Comparison of ENCODE assay signal across 8 mouse cellular contexts in genomic region chr7:25424429-25424828, GRCm38 (mm10). TPM values are rescaled to one million over a fixed set of nuclear protein-coding genes. Genes with fewer than 3 reads are reported as not detected.
DNase-seq lines count a peak whose midpoint lies in the region; ATAC-seq and TF ChIP-seq lines count a peak whose summit lies in the region.
"Had no signal": no experiment of that assay in that cellular context is flagged by ENCODE, and none has a peak within 500 bp of the region (broad histone marks: within the 10 kb centered on the region; RNA-seq: fewer than 3 reads in every experiment).

No protein-coding gene starts in this region.

- DNase-seq in Patski (ENCODE audit: low read depth, low spot score), result no peak
- DNase-seq in cerebellum, adult 11-12 months, result peak; percentile 49
- peak; percentile 95 for DNase-seq in intestine, embryonic 14.5 days (ENCODE audit: low spot score)
- DNase-seq in left cerebral cortex, adult 9 months (ENCODE audit: low spot score in 2 of 2), result peak; percentile 30 to 89
- peak; percentile 99 for DNase-seq in midbrain, embryonic 11.5 days (ENCODE audit: low spot score, missing footprints)
- peak; percentile 63 for DNase-seq in spleen, adult 12 weeks (ENCODE audit: low spot score)

- no peaks in the 10 kb centered on the region for H3K9me3 ChIP-seq in forebrain, embryonic 16.5 days (ENCODE audit: control insufficient read depth, low read length)
- no peaks in the 10 kb centered on the region for H3K9me3 ChIP-seq in intestine, embryonic 14.5 days (ENCODE audit: control insufficient read depth, low read length)
- H3K9me3 ChIP-seq in midbrain, embryonic 11.5 days (ENCODE audit: control insufficient read depth, low read length), result no peaks in the 10 kb centered on the region

- no peaks in the 10 kb centered on the region for H3K4me1 ChIP-seq in forebrain, embryonic 16.5 days (replicated peaks; ENCODE audit: control insufficient read depth, insufficient read depth, low read length)
- no peaks in the 10 kb centered on the region for H3K4me1 ChIP-seq in intestine, embryonic 14.5 days (replicated peaks; ENCODE audit: control insufficient read depth, insufficient read depth, low read length)
- no peaks in the 10 kb centered on the region for H3K4me1 ChIP-seq in midbrain, embryonic 11.5 days (ENCODE audit: control insufficient read depth, insufficient read depth, low read length)

- no peak overlapping the region for H3K27ac ChIP-seq in forebrain, embryonic 16.5 days (ENCODE audit: low read length)
- H3K27ac ChIP-seq in intestine, embryonic 14.5 days (ENCODE audit: low read depth), result no peak overlapping the region
- H3K27ac ChIP-seq in midbrain, embryonic 11.5 days (ENCODE audit: low read depth, low read length), result no peak overlapping the region

- no peak for ATAC-seq in Patski
- ATAC-seq in forebrain, embryonic 16.5 days, result peak; percentile 49
- ATAC-seq in intestine, embryonic 14.5 days (replicated peaks; ENCODE audit: low FRiP score, low TSS enrichment, low read depth), result peak; percentile 58; the same call in 1 of the 2 replicates
- ATAC-seq in midbrain, embryonic 11.5 days (ENCODE audit: low FRiP score), result peak; percentile 52

- no peaks in the 10 kb centered on the region for H3K27me3 ChIP-seq in Patski
- H3K27me3 ChIP-seq in forebrain, embryonic 16.5 days (replicated peaks; ENCODE audit: control insufficient read depth, insufficient read depth, low read length), result no peaks in the 10 kb centered on the region
- H3K27me3 ChIP-seq in intestine, embryonic 14.5 days (replicated peaks; ENCODE audit: control insufficient read depth, insufficient read depth, low read length), result no peaks in the 10 kb centered on the region
- H3K27me3 ChIP-seq in midbrain, embryonic 11.5 days (ENCODE audit: control insufficient read depth, insufficient read depth, low read length), result no peaks in the 10 kb centered on the region

- no peak overlapping the region for H3K4me3 ChIP-seq in forebrain, embryonic 16.5 days (replicated peaks; ENCODE audit: low read length)
- no peak overlapping the region for H3K4me3 ChIP-seq in intestine, embryonic 14.5 days (ENCODE audit: low read depth, low read length)
- H3K4me3 ChIP-seq in midbrain, embryonic 11.5 days (ENCODE audit: low read depth, low read length), result no peak overlapping the region
- H3K4me3 ChIP-seq: myocyte had no signal

- no peaks in the 10 kb centered on the region for H3K36me3 ChIP-seq in forebrain, embryonic 16.5 days (ENCODE audit: control insufficient read depth, insufficient read depth)
- H3K36me3 ChIP-seq in intestine, embryonic 14.5 days (ENCODE audit: control insufficient read depth, insufficient read depth, low read length), result no peaks in the 10 kb centered on the region
- no peaks in the 10 kb centered on the region for H3K36me3 ChIP-seq in midbrain, embryonic 11.5 days (ENCODE audit: control insufficient read depth, insufficient read depth, low read length)

- in situ Hi-C loops in Patski (cut with MboI; ENCODE audit: low pct_unique_long_range_greater_than_20kb), result no loop called here

- TF ChIP-seq CTCF in Patski (IDR thresholded peaks at IDR 0.05), result peak; percentile 78

- no peak overlapping the region for H3K9ac ChIP-seq in forebrain, embryonic 16.5 days (replicated peaks; ENCODE audit: low read depth, low read length)
- H3K9ac ChIP-seq in intestine, embryonic 14.5 days (ENCODE audit: low read length), result no peak overlapping the region
- no peak overlapping the region for H3K9ac ChIP-seq in midbrain, embryonic 11.5 days (ENCODE audit: low read length)

- CTCF ChIA-PET in Patski (lab: Charles Lee), result interaction anchor here (1.4 to 1.8 kb wide), 3 partner anchors 55 to 176 kb away, joined by 6 to 9 read pairs (median 6); no protein-coding TSS in a partner anchor

- 39% methylated on average over 4 of the region's 4 CpGs for WGBS in forebrain, embryonic 16.5 days
- WGBS in intestine, embryonic 14.5 days, result 38% methylated on average over 4 of the region's 4 CpGs
- 38% methylated on average over 4 of the region's 4 CpGs for WGBS in midbrain, embryonic 11.5 days

- no peak overlapping the region for H3K4me2 ChIP-seq in forebrain, embryonic 16.5 days (ENCODE audit: low read length)
- H3K4me2 ChIP-seq in intestine, embryonic 14.5 days (ENCODE audit: low read length), result no peak overlapping the region
- H3K4me2 ChIP-seq in midbrain, embryonic 11.5 days, result no peak overlapping the region

- POLR2A ChIA-PET in Patski (lab: Charles Lee), result no interaction called here

RNA-seq across cellular contexts. Expression of gene Cxcl17, which starts 11.7 kb away (rescaled TPM):
- 0.10 TPM for polyA plus RNA-seq in Patski (2021)
- 0.34 and 0.96 TPM in 2 replicates for polyA plus RNA-seq in forebrain, embryonic 16.5 days (2015; fragmentation: Nextera tagmentation; extraction: Ambion mirVana)
- 0.42 TPM in 1 of 2 replicates, not detected in the other for polyA plus RNA-seq in intestine, embryonic 14.5 days (2014; fragmentation: Nextera tagmentation; extraction: Ambion mirVana)
- polyA plus RNA-seq in midbrain, embryonic 11.5 days (2014; fragmentation: Nextera tagmentation; extraction: Ambion mirVana), result 0.18 and 0.22 TPM in 2 replicates

RNA-seq across cellular contexts. Expression of gene Lipe, which starts 25.9 kb away (rescaled TPM):
- 13.2 TPM for polyA plus RNA-seq in Patski (2021)
- 17.7 and 18.5 TPM in 2 replicates for polyA plus RNA-seq in forebrain, embryonic 16.5 days (2015; fragmentation: Nextera tagmentation; extraction: Ambion mirVana)
- polyA plus RNA-seq in intestine, embryonic 14.5 days (2014; fragmentation: Nextera tagmentation; extraction: Ambion mirVana), result 3.6 and 4.9 TPM in 2 replicates
- polyA plus RNA-seq in midbrain, embryonic 11.5 days (2014; fragmentation: Nextera tagmentation; extraction: Ambion mirVana), result 1.7 and 2.3 TPM in 2 replicates

RNA-seq across cellular contexts. Expression of gene Ceacam1, which starts 53.0 kb away (rescaled TPM):
- 1.2 TPM for polyA plus RNA-seq in Patski (2021)
- polyA plus RNA-seq in forebrain, embryonic 16.5 days (2015; fragmentation: Nextera tagmentation; extraction: Ambion mirVana), result 0.96 and 1.1 TPM in 2 replicates
- polyA plus RNA-seq in intestine, embryonic 14.5 days (2014; fragmentation: Nextera tagmentation; extraction: Ambion mirVana), result 12.0 and 13.1 TPM in 2 replicates
- polyA plus RNA-seq in midbrain, embryonic 11.5 days (2014; fragmentation: Nextera tagmentation; extraction: Ambion mirVana), result 0.45 and 0.54 TPM in 2 replicates
- polyA plus RNA-seq: myocyte had no signal

RNA-seq across cellular contexts. Expression of gene Cnfn, which starts 54.9 kb away (rescaled TPM):
- not detected for polyA plus RNA-seq in Patski (2021)
- 0.50 TPM in 1 of 2 replicates, not detected in the other for polyA plus RNA-seq in forebrain, embryonic 16.5 days (2015; fragmentation: Nextera tagmentation; extraction: Ambion mirVana)
- polyA plus RNA-seq in intestine, embryonic 14.5 days (2014; fragmentation: Nextera tagmentation; extraction: Ambion mirVana), result not detected in 2 replicates
- polyA plus RNA-seq in midbrain, embryonic 11.5 days (2014; fragmentation: Nextera tagmentation; extraction: Ambion mirVana), result not detected in 2 replicates
- polyA plus RNA-seq: myocyte had no signal
